Mouse (Mus musculus) hindbrain, embryonic 16.5 days (tissue): Measurements from ENCODE around the gene Nhlh1. TPM values are rescaled to one million over a fixed set of nuclear protein-coding genes. Genes with fewer than 3 reads are reported as not detected.

Source experiments
- ATAC-seq: fragments of 200-750 bp; cut with Nextera tagmentation; 2 replicates; pipeline ENCODE4 v1.8.0; 2017; ENCODE audit warnings: moderate TSS enrichment, moderate library complexity
- H3K27ac ChIP-seq: fragments of 300-500 bp; sonication (generic); 2 replicates; pipeline ENCODE4 v1.5.1; 2014; ENCODE audit warnings: low read depth, mild to moderate bottlenecking, control low read depth, low read length, moderate library complexity
- H3K27me3 ChIP-seq: fragments of 300-500 bp; sonication (generic); replicated peaks from 2 replicates; pipeline ENCODE4 v1.6.1; 2014; ENCODE audit warnings: low read length; ENCODE audit not compliant: control insufficient read depth, insufficient read depth
- H3K36me3 ChIP-seq: fragments of 300-500 bp; sonication (generic); 2 replicates; pipeline ENCODE4 v1.6.1; 2014; ENCODE audit warnings: mild to moderate bottlenecking, low read length, moderate library complexity, mixed read lengths; ENCODE audit not compliant: control insufficient read depth, insufficient read depth
- H3K4me1 ChIP-seq: fragments of 300-500 bp; sonication (generic); 2 replicates; pipeline ENCODE4 v1.6.1; 2014; ENCODE audit warnings: low read depth, low read length; ENCODE audit not compliant: control insufficient read depth, insufficient read depth
- H3K4me2 ChIP-seq: fragments of 300-500 bp; sonication (generic); 2 replicates; pipeline ENCODE4 v1.6.1; 2014; ENCODE audit warnings: mild to moderate bottlenecking, low read length, control low read depth, moderate library complexity
- H3K4me3 ChIP-seq: fragments of 300-500 bp; sonication (generic); 2 replicates; pipeline ENCODE4 v1.5.1; 2014; ENCODE audit warnings: mild to moderate bottlenecking, low read length, control low read depth, moderate library complexity
- H3K9ac ChIP-seq: fragments of 300-500 bp; sonication (generic); 2 replicates; pipeline ENCODE4 v1.6.1; 2014; ENCODE audit warnings: low read depth, mild to moderate bottlenecking, control low read depth, low read length, moderate library complexity
- H3K9me3 ChIP-seq: fragments of 300-500 bp; sonication (generic); 2 replicates; pipeline ENCODE4 v1.6.1; 2014; ENCODE audit warnings: mild to moderate bottlenecking, low read length, moderate library complexity; ENCODE audit not compliant: control insufficient read depth
- WGBS: fragments of 180-500 bp; shearing (Covaris S2); extraction: QIAGEN DNeasy Blood & Tissue Kit; methylation state at CpG from one replicate; pipeline ENCODE4 v1.1.7; 2014; 5-methylcytosine and 5-hydroxymethylcytosine counted together
- polyA plus RNA-seq: library from polyadenylated mRNA; unstranded; fragments of >200 nt; fragmentation: Nextera tagmentation; extraction: Ambion mirVana; gene quantifications from 2 replicates; pipeline ENCODE4 v1.2.1, GENCODE M21; 2015

Gene Nhlh1
- polyA plus RNA-seq, 1 experiment from 2014 or later = 3.2 TPM

DNA sequence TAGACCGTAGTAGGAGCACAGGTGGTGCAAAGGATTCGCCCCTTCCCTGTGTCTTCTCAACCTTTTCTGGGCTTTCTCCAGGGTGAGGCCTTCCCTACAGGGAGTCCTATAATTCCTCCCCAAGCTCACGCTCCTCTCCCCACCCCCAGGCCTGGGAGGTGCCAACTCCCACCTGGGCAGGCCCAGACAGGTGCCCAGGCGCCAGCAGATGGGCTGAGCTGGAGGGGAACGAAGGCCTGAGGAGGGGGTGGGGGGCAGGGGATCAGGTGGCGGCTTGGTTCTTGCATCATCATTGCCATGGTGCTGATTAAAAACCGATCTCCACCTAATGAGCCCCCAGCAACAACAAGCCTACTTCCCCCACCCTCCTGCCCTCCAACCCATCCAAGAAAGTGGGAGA, 1.5 kb upstream of the Nhlh1 start:
- no peaks in the 10 kb centered on the region for H3K27me3 ChIP-seq
- H3K9me3 ChIP-seq = no peaks in the 10 kb centered on the region
- no peaks in the 10 kb centered on the region for H3K36me3 ChIP-seq
- no peak overlapping the region for H3K4me2 ChIP-seq
- H3K4me3 ChIP-seq = no peak overlapping the region
- 42% methylated on average over 7 of the region's 7 CpGs for WGBS
- ATAC-seq = no peak
- peaks cover 9% of the 10 kb centered on the region for H3K4me1 ChIP-seq
- peak overlapping the region; percentile 52 for H3K27ac ChIP-seq
- H3K9ac ChIP-seq = 0 out of 2 replicates have a peak overlapping the region, but pooled peaks have one; percentile 11

DNA sequence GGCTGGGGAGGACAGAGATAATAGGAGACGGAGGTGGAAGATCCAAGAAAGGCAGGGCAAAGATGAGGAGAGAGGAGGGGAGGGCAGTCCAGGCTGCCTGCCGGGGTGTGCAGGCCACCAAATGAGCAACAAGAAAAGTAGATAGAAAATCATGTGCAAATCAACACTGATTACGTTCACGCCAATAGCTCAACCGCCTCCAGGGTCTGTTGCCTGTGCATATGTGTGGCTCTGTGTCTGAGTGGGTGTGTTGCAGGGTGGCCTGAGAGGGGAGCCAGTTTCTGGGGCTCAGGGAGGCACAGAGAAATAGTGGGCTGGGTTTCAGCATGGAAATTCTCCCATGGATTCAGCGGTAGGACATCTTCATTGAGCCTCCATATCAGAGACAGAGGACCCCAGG, 948 bp upstream of the Nhlh1 start:
- H3K4me2 ChIP-seq = no peak overlapping the region

DNA sequence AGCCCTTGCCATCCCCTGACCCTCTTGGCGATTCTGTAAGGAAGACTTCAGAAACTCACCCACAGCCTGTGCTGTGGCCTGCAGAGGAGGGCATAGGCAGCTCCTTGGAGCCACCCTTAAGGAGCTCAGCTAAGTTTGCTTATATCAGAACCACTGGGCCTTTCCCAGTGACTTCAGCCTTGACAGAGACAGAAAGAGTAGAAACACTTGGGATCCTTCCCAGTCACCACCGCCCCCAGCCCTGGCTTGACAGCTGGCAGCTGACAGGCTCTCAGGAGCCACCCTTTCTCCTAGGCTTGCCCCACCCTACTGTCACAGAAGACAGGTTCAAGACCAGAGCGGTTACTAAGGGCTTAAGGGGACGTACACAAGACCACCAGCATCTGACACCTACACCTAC, 1.1 kb downstream of the Nhlh1 start:
- Histone ChIP-seq H3K4me3 (peak overlapping the region; percentile 31), H3K4me1 (peaks cover 15% of the 10 kb centered on the region), H3K27ac (no peak overlapping the region), H3K4me2 (peak overlapping the region; percentile 22), H3K27me3 (no peaks in the 10 kb centered on the region), H3K9ac (no peak overlapping the region; the same call in 1 of the 2 replicates), H3K36me3 (no peaks in the 10 kb centered on the region), H3K9me3 (no peaks in the 10 kb centered on the region)
- WGBS = 61% methylated on average over 4 of the region's 4 CpGs
- ATAC-seq = no peak

More for the DNA sequence above, 948 bp upstream of the Nhlh1 start:
- Histone ChIP-seq H3K27ac (peak overlapping the region; percentile 52), H3K4me1 (peaks cover 14% of the 10 kb centered on the region), H3K9ac (no peak overlapping the region), H3K4me3 (no peak overlapping the region), H3K36me3 (no peaks in the 10 kb centered on the region), H3K9me3 (no peaks in the 10 kb centered on the region), H3K27me3 (no peaks in the 10 kb centered on the region)
- ATAC-seq = 0 out of 2 replicates have a peak, but pooled peaks have one; percentile 12
- WGBS = 34% methylated on average over 6 of the region's 6 CpGs

DNA sequence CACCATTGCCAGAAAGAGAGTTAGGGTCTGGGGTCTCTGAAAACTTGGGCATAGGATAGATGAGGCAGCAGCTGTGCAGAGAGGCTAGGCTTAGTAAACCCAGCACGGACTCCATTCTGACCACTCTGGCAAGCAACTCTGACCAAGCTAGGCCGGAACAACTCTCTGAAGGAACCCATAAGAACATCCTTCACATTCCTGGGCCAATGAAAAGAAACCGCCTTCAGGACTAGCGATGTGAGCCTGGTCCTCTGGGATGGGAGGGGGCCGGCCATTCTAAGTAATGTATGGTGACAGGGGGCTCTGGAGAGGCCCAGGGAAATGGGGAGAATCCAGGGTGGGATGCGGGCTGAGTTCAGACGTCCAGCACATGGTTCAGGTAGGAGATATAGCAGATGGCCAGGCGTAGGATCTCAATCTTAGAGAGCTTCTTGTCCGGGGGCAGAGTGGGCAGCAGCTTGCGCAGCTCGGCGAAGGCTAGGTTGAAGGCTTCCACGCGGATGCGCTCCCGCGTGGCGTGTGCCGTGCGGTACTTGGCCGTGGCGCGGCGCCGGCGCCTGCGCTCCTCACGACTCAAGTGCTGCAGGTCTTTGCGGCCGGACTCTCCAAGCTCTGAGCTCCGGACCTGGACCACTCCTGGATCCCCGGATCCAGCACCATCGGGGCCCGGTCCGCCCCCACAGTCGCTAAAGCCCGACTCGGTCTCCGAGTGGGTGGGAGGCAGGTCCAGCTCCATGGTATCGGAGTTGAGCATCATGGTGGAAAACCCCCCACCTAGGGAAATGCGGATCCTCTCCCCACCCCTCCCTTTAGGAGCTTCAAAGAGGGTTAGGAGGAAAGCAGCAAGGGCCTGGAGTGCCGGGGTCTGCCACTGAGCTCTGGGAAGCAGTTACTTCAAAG, 3.6 kb downstream of the Nhlh1 start:
- Histone ChIP-seq H3K4me1 (peaks cover 20% of the 10 kb centered on the region), H3K36me3 (no peaks in the 10 kb centered on the region), H3K4me3 (peak overlapping the region; percentile 48), H3K27ac (no peak overlapping the region), H3K9ac (peak overlapping the region; percentile 70), H3K9me3 (no peaks in the 10 kb centered on the region), H3K4me2 (peak overlapping the region; percentile 83), H3K27me3 (no peaks in the 10 kb centered on the region)
- WGBS = 4% methylated on average over 31 of the region's 42 CpGs
- ATAC-seq = peak; percentile 53

DNA sequence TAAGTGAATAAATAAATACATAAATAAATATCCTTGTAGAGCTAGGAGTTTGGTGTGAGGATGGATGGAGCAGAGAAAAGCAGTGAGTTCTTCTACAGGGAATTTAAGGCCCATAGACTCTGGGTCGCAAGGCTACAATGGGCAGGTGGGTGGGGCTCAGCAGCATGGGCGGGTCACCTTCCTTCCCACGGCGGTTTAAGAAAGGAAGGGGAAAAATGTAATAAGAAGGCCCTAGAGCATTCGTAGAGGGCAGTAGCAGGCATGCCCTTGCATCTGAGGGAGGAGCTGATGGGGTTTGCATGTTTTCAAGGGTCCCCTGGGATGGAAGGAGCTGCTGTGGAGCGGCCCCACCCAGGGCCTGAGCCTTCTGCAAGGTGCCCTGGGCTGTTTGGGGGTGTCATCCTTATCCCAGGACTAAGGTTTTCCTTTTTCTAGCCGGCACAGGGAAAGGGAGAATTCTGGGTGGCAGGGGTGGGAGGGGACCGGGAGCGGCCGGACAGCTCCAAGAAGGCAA, 4.5 kb downstream of the Nhlh1 start:
- no peak overlapping the region for H3K27ac ChIP-seq
- no peak for ATAC-seq
- 14% methylated on average over 10 of the region's 10 CpGs for WGBS
- 0 out of 2 replicates have a peak overlapping the region, but pooled peaks have one; percentile 1 for H3K9ac ChIP-seq
- H3K4me2 ChIP-seq = peak overlapping the region; percentile 83
- H3K4me3 ChIP-seq = no peak overlapping the region
- peaks cover 27% of the 10 kb centered on the region for H3K4me1 ChIP-seq
- no peaks in the 10 kb centered on the region for H3K9me3 ChIP-seq
- H3K36me3 ChIP-seq = no peaks in the 10 kb centered on the region
- H3K27me3 ChIP-seq = no peaks in the 10 kb centered on the region

DNA sequence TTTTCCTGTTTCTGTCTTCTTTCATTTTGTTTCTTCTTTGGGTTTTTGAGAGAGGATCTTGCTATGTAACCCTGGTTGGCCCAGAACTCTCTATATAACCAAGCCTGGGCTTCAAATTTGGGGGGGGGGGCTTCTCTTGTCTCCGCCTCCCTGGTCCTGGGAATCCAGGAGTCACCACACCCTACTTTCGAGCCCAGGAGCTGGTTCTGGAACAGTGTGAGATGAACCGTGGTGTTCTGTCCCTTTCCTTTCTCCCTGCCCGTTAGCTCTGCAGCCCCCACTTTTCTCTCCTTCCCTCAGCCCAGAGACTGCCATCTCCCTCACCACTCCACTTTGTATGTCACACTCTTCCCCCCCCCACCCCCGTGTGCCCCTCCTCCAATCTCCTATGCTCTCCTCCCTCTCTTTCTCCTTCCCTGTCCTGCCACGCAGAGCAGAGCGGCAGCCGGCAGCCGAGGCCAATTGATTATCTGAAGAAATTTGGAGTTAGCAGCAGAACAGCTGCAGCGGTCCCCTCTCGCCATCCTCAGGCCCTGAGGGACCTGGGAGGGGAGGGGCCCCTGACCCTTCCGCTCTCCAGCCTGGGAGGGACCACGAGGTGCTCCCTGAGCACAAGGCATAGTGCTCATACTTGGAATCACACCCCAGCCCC, 8.1 kb downstream of the Nhlh1 start:
- Histone ChIP-seq H3K4me3 (no peak overlapping the region), H3K9me3 (no peaks in the 10 kb centered on the region), H3K36me3 (no peaks in the 10 kb centered on the region), H3K4me2 (peak overlapping the region; percentile 24), H3K27me3 (no peaks in the 10 kb centered on the region), H3K9ac (peak overlapping the region; percentile 50), H3K4me1 (peaks cover 28% of the 10 kb centered on the region), H3K27ac (peak overlapping the region; percentile 70)
- 10% methylated on average over 13 of the region's 13 CpGs for WGBS
- ATAC-seq = peak; percentile 43

DNA sequence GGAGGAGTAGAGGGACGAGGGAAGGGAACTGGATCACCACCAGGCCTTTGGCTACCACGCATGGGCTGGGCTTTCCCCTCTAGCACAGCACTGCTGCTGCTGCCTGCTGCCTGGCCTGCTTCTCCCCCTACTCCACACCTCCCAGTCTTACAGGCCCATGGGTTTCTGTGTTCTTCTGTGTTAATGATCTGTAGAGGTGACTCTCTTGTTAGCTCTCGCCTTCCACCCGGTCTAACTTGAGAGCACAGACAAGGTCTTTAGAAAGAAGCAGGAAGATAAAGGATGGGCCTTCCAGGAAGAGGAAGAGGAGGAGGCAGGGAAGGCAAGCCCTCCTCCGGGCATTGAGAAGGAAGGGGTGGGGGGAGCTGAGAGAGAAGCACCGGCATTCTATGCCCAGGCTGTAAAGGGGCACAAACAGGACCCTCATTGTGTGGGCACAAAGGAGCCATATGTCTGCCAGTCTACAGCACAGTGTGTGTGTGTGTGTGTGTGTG, 9.1 kb downstream of the Nhlh1 start:
- no peaks in the 10 kb centered on the region for H3K36me3 ChIP-seq
- no peaks in the 10 kb centered on the region for H3K9me3 ChIP-seq
- WGBS = 5% methylated on average over 5 of the region's 6 CpGs
- peak; percentile 80 for ATAC-seq
- 0 out of 2 replicates have a peak overlapping the region, but pooled peaks have one; percentile 4 for H3K4me3 ChIP-seq
- no peaks in the 10 kb centered on the region for H3K27me3 ChIP-seq
- peaks cover 19% of the 10 kb centered on the region for H3K4me1 ChIP-seq
- peak overlapping the region; percentile 35 for H3K4me2 ChIP-seq
- H3K27ac ChIP-seq = peak overlapping the region; percentile 70
- peak overlapping the region; percentile 41 for H3K9ac ChIP-seq

DNA sequence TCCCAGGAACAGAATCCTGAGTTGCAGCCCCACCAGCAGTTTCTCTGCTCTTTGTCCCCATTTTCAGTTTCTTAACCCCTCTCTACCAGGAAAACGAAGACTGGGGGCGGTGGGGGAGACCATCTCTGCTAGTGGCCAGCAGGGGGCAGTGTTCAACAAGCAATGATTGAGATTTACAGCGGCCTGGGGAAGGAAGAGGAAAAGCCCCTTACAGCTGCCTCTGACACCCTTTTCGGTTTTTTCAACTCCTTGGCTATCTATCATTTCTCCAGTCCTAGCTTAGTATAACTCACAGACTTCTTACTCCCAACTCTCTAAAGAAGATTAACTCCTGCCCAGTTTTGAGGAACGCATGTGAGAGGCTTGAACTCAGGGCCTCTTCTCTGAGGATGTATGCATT, 10.4 kb downstream of the Nhlh1 start:
- Histone ChIP-seq H3K4me3 (no peak overlapping the region), H3K4me1 (peaks cover 18% of the 10 kb centered on the region), H3K27ac (no peak overlapping the region), H3K4me2 (no peak overlapping the region), H3K9ac (no peak overlapping the region), H3K36me3 (no peaks in the 10 kb centered on the region), H3K27me3 (no peaks in the 10 kb centered on the region), H3K9me3 (no peaks in the 10 kb centered on the region)
- ATAC-seq = no peak; the same call in 1 of the 2 replicates
- WGBS = 11% methylated on average over 5 of the region's 5 CpGs

DNA sequence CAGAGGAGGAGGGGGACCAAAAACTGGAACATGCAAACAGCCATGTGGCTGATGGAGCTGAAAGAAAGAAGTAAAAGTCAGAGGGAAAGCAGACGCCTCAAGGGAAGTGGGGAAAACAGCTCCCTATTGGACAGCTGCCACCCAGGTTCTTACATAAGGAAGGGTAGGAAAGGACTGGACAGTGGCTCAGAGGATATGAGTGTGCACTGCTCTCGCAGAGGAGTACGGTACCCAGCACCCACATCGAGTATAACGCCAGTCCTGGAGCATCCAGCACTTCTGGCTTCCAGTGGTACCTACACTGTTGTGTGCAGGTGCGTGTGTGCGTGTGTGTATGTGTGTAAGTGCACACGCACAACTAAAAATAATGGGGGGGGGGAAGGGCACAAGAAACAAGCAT, 11.0 kb downstream of the Nhlh1 start:
- Histone ChIP-seq H3K4me3 (no peak overlapping the region), H3K9ac (no peak overlapping the region), H3K9me3 (no peaks in the 10 kb centered on the region), H3K4me2 (no peak overlapping the region), H3K4me1 (peaks cover 18% of the 10 kb centered on the region), H3K27me3 (no peaks in the 10 kb centered on the region), H3K36me3 (no peaks in the 10 kb centered on the region), H3K27ac (no peak overlapping the region)
- ATAC-seq = no peak
- 77% methylated on average over 8 of the region's 8 CpGs for WGBS
